Mouse (Mus musculus): Measurements from ENCODE around the gene Apoa2. TPM values are rescaled to one million over a fixed set of nuclear protein-coding genes. Genes with fewer than 3 reads are reported as not detected.

The Apoa2 gene
- polyA plus RNA-seq, 1 experiment from 2014 or later: 2.6 TPM

- peaks cover 47% of the 10 kb centered on the region for H3K36me3 ChIP-seq (ENCODE audit: poor library complexity, severe bottlenecking)
- H3K27ac ChIP-seq: no peak overlapping the region
- no peaks in the 10 kb centered on the region for H3K9me3 ChIP-seq (replicated peaks)
- H3K4me1 ChIP-seq: peaks cover 37% of the 10 kb centered on the region
- WGBS: 96% methylated on average over 8 of the region's 8 CpGs
- ATAC-seq: no peak
- H3K4me2 ChIP-seq: no peak overlapping the region; the same call in 1 of the 2 replicates
- no peak overlapping the region for H3K4me3 ChIP-seq
- no peak overlapping the region for H3K9ac ChIP-seq
- H3K27me3 ChIP-seq: no peaks in the 10 kb centered on the region
Measured at GRCm38 (mm10) chr1:171245353-171245752, 20.5 kb downstream of the Apoa2 start.

- H3K9me3 ChIP-seq (replicated peaks): no peaks in the 10 kb centered on the region
- H3K4me1 ChIP-seq: peaks cover 53% of the 10 kb centered on the region
- H3K27ac ChIP-seq: peak overlapping the region; percentile 62
- under 1% methylated on average over 41 of the region's 41 CpGs for WGBS
- H3K9ac ChIP-seq: peak overlapping the region; percentile 87
- ATAC-seq: peak; percentile 93
- H3K36me3 ChIP-seq (ENCODE audit: poor library complexity, severe bottlenecking): peaks cover 31% of the 10 kb centered on the region
- peak overlapping the region; percentile 73 for H3K4me2 ChIP-seq
- peak overlapping the region; percentile 75 for H3K4me3 ChIP-seq
- H3K27me3 ChIP-seq: no peaks in the 10 kb centered on the region
Measured at GRCm38 (mm10) chr1:171246709-171247452, 22.0 kb downstream of the Apoa2 start.

- peaks cover 58% of the 10 kb centered on the region for H3K4me1 ChIP-seq
- peak overlapping the region; percentile 73 for H3K4me2 ChIP-seq
- H3K9ac ChIP-seq: peak overlapping the region; percentile 38
- no peaks in the 10 kb centered on the region for H3K27me3 ChIP-seq
- H3K27ac ChIP-seq: peak overlapping the region; percentile 55
- ATAC-seq: peak; percentile 2; the same call in 1 of the 2 replicates
- no peaks in the 10 kb centered on the region for H3K9me3 ChIP-seq (replicated peaks)
- 17% methylated on average over 13 of the region's 13 CpGs for WGBS
- H3K36me3 ChIP-seq (ENCODE audit: poor library complexity, severe bottlenecking): peaks cover 27% of the 10 kb centered on the region
- peak overlapping the region; percentile 75 for H3K4me3 ChIP-seq
Measured at GRCm38 (mm10) chr1:171247453-171247841, 22.6 kb downstream of the Apoa2 start.

- no peak for ATAC-seq
- Histone ChIP-seq H3K36me3 (ENCODE audit: poor library complexity, severe bottlenecking) (peaks cover 22% of the 10 kb centered on the region), H3K4me3 (0 out of 2 replicates have a peak overlapping the region, but pooled peaks have one; percentile 75), H3K4me1 (peaks cover 61% of the 10 kb centered on the region), H3K9me3 (replicated peaks) (no peaks in the 10 kb centered on the region), H3K27me3 (no peaks in the 10 kb centered on the region), H3K4me2 (peak overlapping the region; percentile 73), H3K27ac (0 out of 2 replicates have a peak overlapping the region, but pooled peaks have one; percentile 17), H3K9ac (peak overlapping the region; percentile 38; the same call in 1 of the 2 replicates)
- 28% methylated on average over 4 of the region's 4 CpGs for WGBS
Measured at GRCm38 (mm10) chr1:171247916-171248315, 23.1 kb downstream of the Apoa2 start.

- no peak overlapping the region for H3K4me3 ChIP-seq
- H3K27me3 ChIP-seq: no peaks in the 10 kb centered on the region
- WGBS: 30% methylated on average over 3 of the region's 3 CpGs
- no peak overlapping the region for H3K27ac ChIP-seq
- H3K9ac ChIP-seq: no peak overlapping the region
- H3K4me2 ChIP-seq: no peak overlapping the region
- no peak for ATAC-seq
- H3K4me1 ChIP-seq: peaks cover 61% of the 10 kb centered on the region
- peaks cover 15% of the 10 kb centered on the region for H3K36me3 ChIP-seq (ENCODE audit: poor library complexity, severe bottlenecking)
- no peaks in the 10 kb centered on the region for H3K9me3 ChIP-seq (replicated peaks)
Measured at GRCm38 (mm10) chr1:171248386-171249226, 23.8 kb downstream of the Apoa2 start.

GRCm38 (mm10) chr1:171249913-171250600 is 25.2 kb downstream of the Apoa2 start, which contains the start of gene Adamts4:
Gene Adamts4 (plus strand): TSS chr1:171250421.
- no peaks in the 10 kb centered on the region for H3K9me3 ChIP-seq (replicated peaks)
- WGBS: 18% methylated on average over 5 of the region's 5 CpGs
- peak within 1 kb of the TSS; percentile 78 for H3K27ac ChIP-seq
- H3K4me1 ChIP-seq: peaks cover 61% of the 10 kb centered on the region
- 0 out of 2 replicates have a peak, but pooled peaks have one; percentile 25 for ATAC-seq
- peak within 1 kb of the TSS; percentile 56 for H3K9ac ChIP-seq
- H3K27me3 ChIP-seq: no peaks in the 10 kb centered on the region
- peak within 1 kb of the TSS; percentile 33 for H3K4me3 ChIP-seq
- peaks cover 5% of the 10 kb centered on the region for H3K36me3 ChIP-seq (ENCODE audit: poor library complexity, severe bottlenecking)
- H3K4me2 ChIP-seq: peak within 1 kb of the TSS; percentile 59

- ATAC-seq: peak; percentile 50
- Histone ChIP-seq H3K27me3 (no peaks in the 10 kb centered on the region), H3K36me3 (ENCODE audit: poor library complexity, severe bottlenecking) (no peaks in the 10 kb centered on the region), H3K27ac (peak within 1 kb of the TSS; percentile 78), H3K9me3 (replicated peaks) (no peaks in the 10 kb centered on the region), H3K4me2 (peak within 1 kb of the TSS; percentile 59), H3K9ac (peak within 1 kb of the TSS; percentile 56), H3K4me3 (peak within 1 kb of the TSS; percentile 33), H3K4me1 (peaks cover 54% of the 10 kb centered on the region)
- WGBS: 17% methylated on average over 24 of the region's 26 CpGs
Measured at GRCm38 (mm10) chr1:171250680-171251593, 26.1 kb downstream of the Apoa2 start, which contains the start of gene Ndufs2. Gene Ndufs2 (minus strand): TSS chr1:171251388.

- H3K9ac ChIP-seq: peak overlapping the region; percentile 56
- ATAC-seq: no peak
- H3K36me3 ChIP-seq (ENCODE audit: poor library complexity, severe bottlenecking): peaks cover 5% of the 10 kb centered on the region; the same call in 1 of the 2 replicates
- peak overlapping the region; percentile 78; the same call in 1 of the 2 replicates for H3K27ac ChIP-seq
- no peaks in the 10 kb centered on the region for H3K27me3 ChIP-seq
- 6% methylated on average over 13 of the region's 13 CpGs for WGBS
- peaks cover 49% of the 10 kb centered on the region for H3K4me1 ChIP-seq
- no peaks in the 10 kb centered on the region for H3K9me3 ChIP-seq (replicated peaks)
- H3K4me2 ChIP-seq: peak overlapping the region; percentile 59
- peak overlapping the region; percentile 33 for H3K4me3 ChIP-seq
Measured at GRCm38 (mm10) chr1:171251594-171252324, 26.9 kb downstream of the Apoa2 start.

- peak overlapping the region; percentile 56 for H3K9ac ChIP-seq
- peak overlapping the region; percentile 33 for H3K4me3 ChIP-seq
- H3K9me3 ChIP-seq (replicated peaks): no peaks in the 10 kb centered on the region
- peak overlapping the region; percentile 78; the same call in 1 of the 2 replicates for H3K27ac ChIP-seq
- peak overlapping the region; percentile 59 for H3K4me2 ChIP-seq
- 43% methylated on average over 17 of the region's 17 CpGs for WGBS
- H3K27me3 ChIP-seq: no peaks in the 10 kb centered on the region
- peaks cover 48% of the 10 kb centered on the region for H3K4me1 ChIP-seq
- ATAC-seq: no peak
- H3K36me3 ChIP-seq (ENCODE audit: poor library complexity, severe bottlenecking): peaks cover 6% of the 10 kb centered on the region; the same call in 1 of the 2 replicates
Measured at GRCm38 (mm10) chr1:171252415-171252814, 27.6 kb downstream of the Apoa2 start.

- Histone ChIP-seq H3K36me3 (ENCODE audit: poor library complexity, severe bottlenecking) (peaks cover 11% of the 10 kb centered on the region; the same call in 1 of the 2 replicates), H3K27me3 (no peaks in the 10 kb centered on the region), H3K4me1 (peaks cover 15% of the 10 kb centered on the region), H3K9ac (no peak overlapping the region), H3K4me2 (no peak overlapping the region), H3K9me3 (replicated peaks) (no peaks in the 10 kb centered on the region), H3K27ac (no peak overlapping the region), H3K4me3 (no peak overlapping the region)
- ATAC-seq: no peak
- 90% methylated on average over 24 of the region's 24 CpGs for WGBS
Measured at GRCm38 (mm10) chr1:171256095-171256818, 31.4 kb downstream of the Apoa2 start.

Data from forebrain, embryonic 13.5 days (tissue).